Mouse (Mus musculus) midbrain, postnatal 0 days (tissue): ENCODE measurements around the gene Prkce. TPM values are rescaled to one million over a fixed set of nuclear protein-coding genes. Genes with fewer than 3 reads are reported as not detected.

Experiments
- ATAC-seq: fragments of 200-750 bp; cut with Nextera tagmentation; 2 replicates; pipeline ENCODE4 v1.8.0; 2017; ENCODE audit warnings: moderate number of reproducible peaks, mild to moderate bottlenecking, moderate TSS enrichment, moderate library complexity; ENCODE audit not compliant: low FRiP score
- DNase-seq: peaks from one replicate; pipeline ENCODE4 v3.0.0-alpha.2; 2015; ENCODE audit warnings: low spot score
- H3K27ac ChIP-seq: fragments of 300-500 bp; sonication (generic); 2 replicates; pipeline ENCODE4 v1.5.1; 2014; ENCODE audit warnings: low read depth, mild to moderate bottlenecking, low read length, mixed read lengths
- H3K27me3 ChIP-seq: fragments of 300-500 bp; sonication (generic); 2 replicates; pipeline ENCODE4 v1.6.1; 2014; ENCODE audit warnings: low read length, control low read depth, mixed read lengths; ENCODE audit not compliant: insufficient read depth
- H3K36me3 ChIP-seq: fragments of 300-500 bp; sonication (generic); 2 replicates; pipeline ENCODE4 v1.6.1; 2014; ENCODE audit warnings: low read length, control low read depth, mixed read lengths; ENCODE audit not compliant: insufficient read depth
- H3K4me1 ChIP-seq: fragments of 300-500 bp; sonication (generic); 2 replicates; pipeline ENCODE4 v1.6.1; 2014; ENCODE audit warnings: mild to moderate bottlenecking, control low read depth, antibody characterized with exemption, low read length, mixed read lengths; ENCODE audit not compliant: insufficient read depth
- H3K4me2 ChIP-seq: fragments of 300-500 bp; sonication (generic); 2 replicates; pipeline ENCODE4 v1.6.1; 2014; ENCODE audit warnings: low read depth, mild to moderate bottlenecking, low read length, mixed read lengths; ENCODE audit not compliant: poor library complexity, severe bottlenecking
- H3K4me3 ChIP-seq: fragments of 300-500 bp; sonication (generic); 2 replicates; pipeline ENCODE4 v1.5.1; 2014; ENCODE audit warnings: low read depth, mild to moderate bottlenecking, low read length, moderate library complexity
- H3K9ac ChIP-seq: fragments of 300-500 bp; sonication (generic); replicated peaks from 2 replicates; pipeline ENCODE4 v1.6.1; 2014; ENCODE audit warnings: mild to moderate bottlenecking, low read length, moderate library complexity, mixed read lengths; ENCODE audit not compliant: poor library complexity, severe bottlenecking
- H3K9me3 ChIP-seq: fragments of 300-500 bp; sonication (generic); 2 replicates; pipeline ENCODE4 v1.6.1; 2016; ENCODE audit warnings: low read length, control low read depth
- CTCF ChIP-seq: IDR thresholded peaks from 2 replicates; pipeline ENCODE4 v1.5.1; 2016; ENCODE audit warnings: antibody characterized with exemption, mild to moderate bottlenecking
- WGBS: fragments of 180-500 bp; shearing (Covaris S2); extraction: QIAGEN DNeasy Blood & Tissue Kit; methylation state at CpG from one replicate; pipeline ENCODE4 v1.1.7; 2014; 5-methylcytosine and 5-hydroxymethylcytosine counted together
- polyA plus RNA-seq: library from polyadenylated mRNA; unstranded; fragments of >200 nt; fragmentation: Nextera tagmentation; extraction: Ambion mirVana; gene quantifications from 2 replicates; pipeline ENCODE4 v1.2.1, GENCODE M21; 2015
- total RNA-seq: library from RNA; depleted of rRNA; stranded (reverse); fragments of >200 nt; gene quantifications from 2 replicates; pipeline ENCODE4 v1.2.3, GENCODE M21; 2014

Prkce gene
- total and polyA plus RNA-seq, 2 experiments from 2014 or later = 61.0 to 64.5 TPM

DNA sequence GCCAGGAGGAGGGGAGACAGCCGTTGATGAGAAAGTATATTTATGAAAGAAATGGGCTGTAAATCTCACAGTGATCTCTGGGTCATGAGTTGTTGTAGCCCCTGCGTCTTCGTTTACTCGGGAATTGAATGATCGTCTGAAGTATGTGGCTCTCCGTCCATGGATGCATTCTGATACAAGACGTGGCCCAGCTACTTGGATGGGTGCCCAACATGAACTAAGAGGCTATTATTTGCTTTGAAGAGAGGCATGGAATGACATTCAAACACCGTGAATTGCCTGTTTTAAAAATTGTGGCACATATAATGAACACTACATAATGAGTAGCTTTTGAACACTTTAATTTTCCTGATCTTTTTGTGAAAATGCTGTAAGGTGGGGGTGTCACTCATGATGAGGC, 93.5 kb downstream of the Prkce start:
- Histone ChIP-seq H3K4me2 (no peak overlapping the region), H3K4me1 (no peaks in the 10 kb centered on the region), H3K9ac (no peak overlapping the region), H3K27me3 (no peaks in the 10 kb centered on the region), H3K36me3 (no peaks in the 10 kb centered on the region), H3K9me3 (no peaks in the 10 kb centered on the region), H3K4me3 (no peak overlapping the region), H3K27ac (no peak overlapping the region; the same call in 1 of the 2 replicates)
- 59% methylated on average over 8 of the region's 8 CpGs for WGBS
- ATAC-seq (no peak), DNase-seq (peak; percentile 47)
- no peak for TF ChIP-seq CTCF

DNA sequence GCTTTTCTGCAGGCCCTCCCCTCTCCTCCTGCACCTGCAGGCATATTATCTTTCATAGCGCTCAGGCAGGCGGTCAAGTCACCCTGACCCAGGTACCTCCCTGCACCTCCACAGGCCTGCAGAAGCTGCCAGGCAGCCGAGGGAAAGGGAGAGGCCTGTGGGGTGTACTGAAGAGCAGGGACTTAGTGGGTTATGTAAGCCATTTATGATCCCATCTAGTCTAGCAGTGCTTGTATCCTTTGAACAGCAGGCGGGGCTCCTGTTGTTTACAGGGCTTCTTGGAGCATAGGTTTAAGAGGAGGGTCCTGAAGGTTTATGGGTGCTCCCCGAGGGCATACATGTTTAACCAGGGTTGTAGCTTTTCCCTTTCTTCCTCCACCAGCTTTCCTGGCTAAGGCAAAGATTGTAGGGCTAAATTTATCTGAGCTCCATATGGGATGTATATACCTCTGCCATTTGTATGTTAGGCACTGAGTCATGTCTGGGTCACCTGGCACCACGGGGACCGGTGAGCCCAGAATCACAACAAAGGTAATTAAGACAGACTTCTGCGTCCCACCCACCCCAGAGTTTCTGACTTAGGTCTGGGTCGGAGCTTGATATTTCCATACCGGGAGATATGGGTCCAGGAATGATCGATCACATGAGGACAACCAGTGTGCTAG, 96.5 kb downstream of the Prkce start:
- TF ChIP-seq CTCF = no peak
- Histone ChIP-seq H3K4me2 (no peak overlapping the region), H3K4me1 (no peaks in the 10 kb centered on the region), H3K27ac (no peak overlapping the region), H3K4me3 (no peak overlapping the region), H3K27me3 (no peaks in the 10 kb centered on the region), H3K36me3 (no peaks in the 10 kb centered on the region), H3K9ac (no peak overlapping the region), H3K9me3 (no peaks in the 10 kb centered on the region)
- ATAC-seq = no peak
- WGBS = 92% methylated on average over 11 of the region's 11 CpGs
- no peak for DNase-seq

DNA sequence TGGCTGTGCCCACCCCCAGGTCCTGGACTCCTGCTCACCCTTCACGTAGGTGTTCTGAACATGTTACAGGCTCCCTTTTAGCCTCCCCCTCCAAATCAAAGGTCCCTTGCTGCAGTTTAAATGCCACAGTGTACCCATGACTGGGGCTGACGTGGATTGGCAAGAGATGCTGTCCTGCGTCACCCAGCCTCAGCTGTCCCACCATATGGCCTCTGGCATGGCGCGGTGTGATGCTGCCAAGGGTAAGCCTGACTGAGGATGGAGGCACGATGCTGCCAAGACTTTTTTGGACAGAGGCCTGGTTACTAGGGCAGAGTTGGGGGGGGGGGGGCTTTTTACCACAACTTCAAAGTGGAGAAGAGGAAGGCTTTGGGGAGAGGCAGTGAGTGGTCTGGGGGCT, 98.5 kb downstream of the Prkce start:
- Histone ChIP-seq H3K4me2 (no peak overlapping the region), H3K9me3 (no peaks in the 10 kb centered on the region), H3K9ac (no peak overlapping the region), H3K27ac (no peak overlapping the region), H3K36me3 (no peaks in the 10 kb centered on the region), H3K4me3 (no peak overlapping the region), H3K4me1 (no peaks in the 10 kb centered on the region), H3K27me3 (no peaks in the 10 kb centered on the region)
- TF ChIP-seq CTCF = no peak
- peak; percentile 90 for DNase-seq
- WGBS = 80% methylated on average over 6 of the region's 6 CpGs
- peak; percentile 56; the same call in 1 of the 2 replicates for ATAC-seq

DNA sequence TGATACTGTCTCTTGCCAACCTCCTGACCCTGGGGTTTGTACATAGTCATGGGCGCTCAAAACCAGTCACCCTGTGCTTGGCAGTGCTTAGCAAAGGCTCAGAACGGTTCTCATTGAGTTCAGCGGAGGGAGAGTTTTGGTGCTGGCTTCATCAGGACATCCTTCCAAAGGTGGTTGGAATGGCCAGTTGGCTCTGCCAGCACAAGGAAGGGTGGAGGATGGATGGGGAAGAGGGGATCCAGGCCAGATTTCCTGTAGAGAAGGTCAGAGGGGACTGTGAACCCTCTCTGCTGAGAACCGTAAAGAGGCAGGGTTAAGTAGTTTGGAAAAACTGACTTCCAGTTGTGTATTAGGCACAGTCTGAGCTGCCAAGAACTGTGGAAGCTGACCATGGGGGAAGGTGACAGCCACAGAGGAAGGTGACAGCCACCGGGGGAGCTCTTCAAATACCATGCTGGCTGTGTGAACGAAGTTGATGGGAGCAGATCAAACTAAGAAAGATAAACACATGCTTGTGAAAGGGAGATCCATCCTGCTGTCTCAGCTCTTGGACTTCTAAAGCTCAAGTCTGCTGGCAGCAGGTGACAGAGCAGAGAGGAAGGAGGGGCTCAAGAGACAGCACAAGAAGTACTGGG, 99.7 kb downstream of the Prkce start:
- Histone ChIP-seq H3K9ac (no peak overlapping the region), H3K4me1 (no peaks in the 10 kb centered on the region), H3K36me3 (no peaks in the 10 kb centered on the region), H3K4me2 (no peak overlapping the region), H3K4me3 (no peak overlapping the region), H3K27ac (no peak overlapping the region), H3K27me3 (no peaks in the 10 kb centered on the region), H3K9me3 (no peaks in the 10 kb centered on the region)
- 67% methylated on average over 6 of the region's 6 CpGs for WGBS
- ATAC-seq (no peak), DNase-seq (no peak)
- no peak for TF ChIP-seq CTCF

DNA sequence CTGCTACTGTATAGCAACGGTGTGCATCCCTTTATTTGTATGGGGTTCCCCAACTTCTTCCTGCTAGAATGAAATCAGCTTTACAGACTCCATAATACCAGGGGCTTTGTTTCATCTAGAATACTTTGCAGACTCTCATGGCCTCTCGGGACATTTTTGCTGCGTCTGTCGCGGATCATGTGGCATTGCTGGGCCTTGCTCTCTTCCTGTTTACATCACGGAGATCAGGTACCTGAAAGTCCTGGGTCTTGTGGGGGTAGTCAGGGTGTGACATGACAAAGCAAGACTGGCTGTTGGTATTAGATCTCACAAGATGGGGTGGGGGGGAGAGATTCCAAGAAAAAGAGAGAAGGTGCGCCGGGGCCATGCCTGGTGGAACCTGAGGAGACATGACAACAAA, 102.1 kb downstream of the Prkce start:
- Histone ChIP-seq H3K36me3 (no peaks in the 10 kb centered on the region), H3K27ac (no peak overlapping the region), H3K4me2 (no peak overlapping the region), H3K27me3 (no peaks in the 10 kb centered on the region), H3K4me3 (no peak overlapping the region), H3K9ac (no peak overlapping the region), H3K4me1 (no peaks in the 10 kb centered on the region), H3K9me3 (no peaks in the 10 kb centered on the region)
- no peak for TF ChIP-seq CTCF
- 93% methylated on average over 8 of the region's 8 CpGs for whole genome bisulfite sequencing
- DNase-seq (no peak), ATAC-seq (no peak)

DNA sequence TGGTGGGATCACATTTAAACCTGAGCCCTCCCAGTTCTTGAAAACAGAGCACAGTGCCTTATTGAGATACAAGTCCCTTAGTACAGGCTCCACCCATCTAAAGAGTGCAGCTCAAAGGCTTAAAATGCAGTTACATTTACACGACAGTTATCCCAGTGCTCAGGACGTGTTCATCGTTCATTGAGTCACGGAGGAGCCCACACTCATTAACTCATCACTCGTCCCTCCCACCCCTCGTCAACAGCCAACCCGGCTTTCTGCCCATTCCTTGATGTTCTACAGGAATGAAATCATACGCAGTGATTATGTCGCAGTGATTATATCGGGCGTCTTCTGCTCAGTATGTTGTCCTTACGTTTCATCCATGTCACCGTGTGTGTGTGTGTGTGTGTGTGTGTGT, 102.9 kb downstream of the Prkce start:
- no peak overlapping the region for H3K27ac ChIP-seq
- no peak for TF ChIP-seq CTCF
- ATAC-seq = no peak
- no peaks in the 10 kb centered on the region for H3K9me3 ChIP-seq
- H3K4me2 ChIP-seq = no peak overlapping the region
- no peaks in the 10 kb centered on the region for H3K4me1 ChIP-seq
- no peaks in the 10 kb centered on the region for H3K36me3 ChIP-seq
- 89% methylated on average over 13 of the region's 13 CpGs for WGBS
- no peak for DNase-seq
- no peaks in the 10 kb centered on the region for H3K27me3 ChIP-seq
- no peak overlapping the region for H3K4me3 ChIP-seq
- H3K9ac ChIP-seq = no peak overlapping the region
